Mouse (Mus musculus) brain, embryonic 14.5 days (tissue): ENCODE data around the gene Atf4.

Experiments
- CTCF ChIP-seq: fragments of 200-500 bp; IDR thresholded peaks from 2 replicates; pipeline ENCODE4 v1.5.1; 2012; ENCODE audit warnings: inconsistent platforms, mild to moderate bottlenecking, moderate library complexity, borderline replicate concordance; ENCODE audit not compliant: insufficient read depth, insufficient read length; ENCODE audit errors: extremely low read depth
- POLR2A ChIP-seq: fragments of 200-500 bp; IDR thresholded peaks from 2 replicates; pipeline ENCODE4 v1.6.1; 2012; ENCODE audit warnings: mild to moderate bottlenecking, inconsistent platforms, borderline replicate concordance; ENCODE audit not compliant: poor library complexity, insufficient read depth, insufficient read length, severe bottlenecking; ENCODE audit errors: extremely low read depth

- no peak for TF ChIP-seq CTCF
- TF ChIP-seq POLR2A, result no peak
These were observed 34.0 kb upstream of the Atf4 start for GRCm38 (mm10) chr15:80221031-80221430.
